Mouse (Mus musculus) brain, embryonic 14.5 days (tissue): ENCODE results near the gene Notum.

Experiments used
- CTCF ChIP-seq: fragments of 200-500 bp; IDR thresholded peaks from 2 replicates; pipeline ENCODE4 v1.5.1; 2012; ENCODE audit warnings: inconsistent platforms, mild to moderate bottlenecking, moderate library complexity, borderline replicate concordance; ENCODE audit not compliant: insufficient read depth, insufficient read length; ENCODE audit errors: extremely low read depth
- POLR2A ChIP-seq: fragments of 200-500 bp; IDR thresholded peaks from 2 replicates; pipeline ENCODE4 v1.6.1; 2012; ENCODE audit warnings: mild to moderate bottlenecking, inconsistent platforms, borderline replicate concordance; ENCODE audit not compliant: poor library complexity, insufficient read depth, insufficient read length, severe bottlenecking; ENCODE audit errors: extremely low read depth

- TF ChIP-seq POLR2A = no peak
- TF ChIP-seq CTCF = no peak
Observed at GRCm38 (mm10) chr11:120683536-120683935, 22.6 kb upstream of the Notum start.
